Mouse (Mus musculus): ENCODE results near the gene Srcin1. TPM values are rescaled to one million over a fixed set of nuclear protein-coding genes. Genes with fewer than 3 reads are reported as not detected.

Gene Srcin1
- total RNA-seq, 4 experiments from 2014 or later: 1.1 to 2.5 (median 1.6) TPM

- peak; percentile 67 to 71 for DNase-seq (ENCODE audit: low spot score in 2 of 2)
These were observed 19.2 kb downstream of the Srcin1 start for GRCm38 (mm10) chr11:97556569-97557408.

GRCm38 (mm10) chr11:97555144-97555543, 20.8 kb downstream of the Srcin1 start:
- no peak for DNase-seq (ENCODE audit: low spot score in 2 of 2)

- no peak for DNase-seq (ENCODE audit: low spot score in 2 of 2)
These were observed 23.8 kb downstream of the Srcin1 start for GRCm38 (mm10) chr11:97552151-97552550.

GRCm38 (mm10) chr11:97548757-97549156, 27.2 kb downstream of the Srcin1 start:
- DNase-seq (ENCODE audit: low spot score in 2 of 2): no peak

- no peak for DNase-seq (ENCODE audit: low spot score in 2 of 2)
These were observed 27.9 kb downstream of the Srcin1 start for GRCm38 (mm10) chr11:97547957-97548706.

GRCm38 (mm10) chr11:97546804-97547411, 29.1 kb downstream of the Srcin1 start:
- peak; percentile 33 to 60 for DNase-seq (ENCODE audit: low spot score in 2 of 2)

GRCm38 (mm10) chr11:97545808-97546560, 30.0 kb downstream of the Srcin1 start:
- DNase-seq (ENCODE audit: low spot score in 2 of 2): no peak

- DNase-seq (ENCODE audit: low spot score in 2 of 2): no peak
These were observed 32.1 kb downstream of the Srcin1 start for GRCm38 (mm10) chr11:97543883-97544282.

- DNase-seq (ENCODE audit: low spot score in 2 of 2): no peak
These were observed 32.7 kb downstream of the Srcin1 start for GRCm38 (mm10) chr11:97543181-97543733.

GRCm38 (mm10) chr11:97542171-97543150, 33.5 kb downstream of the Srcin1 start:
- no peak for DNase-seq (ENCODE audit: low spot score in 2 of 2)

GRCm38 (mm10) chr11:97540604-97541003, 35.4 kb downstream of the Srcin1 start:
- DNase-seq (ENCODE audit: low spot score in 2 of 2): no peak

GRCm38 (mm10) chr11:97540136-97540535, 35.9 kb downstream of the Srcin1 start:
- DNase-seq (ENCODE audit: low spot score in 2 of 2): no peak

GRCm38 (mm10) chr11:97539622-97540021, 36.4 kb downstream of the Srcin1 start:
- DNase-seq (ENCODE audit: low spot score in 2 of 2): no peak

- DNase-seq (ENCODE audit: low spot score in 2 of 2): no peak
These were observed 38.4 kb downstream of the Srcin1 start for GRCm38 (mm10) chr11:97537580-97538089.

GRCm38 (mm10) chr11:97536835-97537579, 39.0 kb downstream of the Srcin1 start:
- no peak for DNase-seq (ENCODE audit: low spot score in 2 of 2)

- no peak for DNase-seq (ENCODE audit: low spot score in 2 of 2)
These were observed 39.8 kb downstream of the Srcin1 start for GRCm38 (mm10) chr11:97536083-97536747.

- DNase-seq (ENCODE audit: low spot score in 2 of 2): no peak
These were observed 40.3 kb downstream of the Srcin1 start for GRCm38 (mm10) chr11:97535660-97536059.

GRCm38 (mm10) chr11:97535308-97535630, 40.7 kb downstream of the Srcin1 start:
- DNase-seq (ENCODE audit: low spot score in 2 of 2): no peak
